Mouse (Mus musculus): Measurements from ENCODE around the gene Hinfp. TPM values are rescaled to one million over a fixed set of nuclear protein-coding genes. Genes with fewer than 3 reads are reported as not detected.

The Hinfp gene
- total RNA-seq, 2 experiments from 2014 or later = 4.9 to 6.0 TPM

DNA sequence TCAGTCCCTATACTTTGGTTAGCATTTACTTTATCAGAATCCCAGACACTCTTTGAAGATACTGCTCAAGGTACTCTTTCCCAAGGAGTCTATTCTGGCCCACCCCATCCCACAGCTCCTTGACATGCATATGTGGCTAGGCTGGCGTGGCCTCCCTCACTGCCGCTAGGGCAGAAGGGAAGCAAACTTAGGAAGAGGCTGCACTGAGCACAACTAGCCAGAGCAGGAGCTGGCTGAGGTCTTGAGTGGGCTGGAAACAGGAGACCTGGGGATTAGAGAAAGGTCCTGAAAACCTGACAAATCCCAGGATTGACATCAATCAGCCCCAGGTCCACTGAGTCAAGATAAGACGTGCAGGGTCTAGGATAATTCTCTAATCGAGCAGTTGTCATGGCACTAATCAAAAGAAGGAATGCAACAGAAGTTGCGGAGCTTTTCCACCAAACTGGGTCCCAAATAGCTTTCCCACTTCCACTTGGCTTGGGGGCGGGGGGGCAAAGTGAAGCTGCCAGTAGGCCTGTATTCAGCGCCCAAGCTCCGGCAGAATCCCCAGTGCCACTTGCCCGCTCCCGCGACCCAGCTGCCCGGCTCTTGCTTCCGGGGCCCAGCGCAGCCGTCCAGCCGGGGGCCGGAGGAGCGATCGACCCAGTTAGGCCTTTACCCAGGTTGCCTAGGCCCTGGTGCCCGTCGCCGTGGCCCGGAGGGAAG lies 38.0 kb downstream of the Hinfp start:
- no peak for DNase-seq
- intact Hi-C loops (cut with DNase I) = no loop called here

DNA sequence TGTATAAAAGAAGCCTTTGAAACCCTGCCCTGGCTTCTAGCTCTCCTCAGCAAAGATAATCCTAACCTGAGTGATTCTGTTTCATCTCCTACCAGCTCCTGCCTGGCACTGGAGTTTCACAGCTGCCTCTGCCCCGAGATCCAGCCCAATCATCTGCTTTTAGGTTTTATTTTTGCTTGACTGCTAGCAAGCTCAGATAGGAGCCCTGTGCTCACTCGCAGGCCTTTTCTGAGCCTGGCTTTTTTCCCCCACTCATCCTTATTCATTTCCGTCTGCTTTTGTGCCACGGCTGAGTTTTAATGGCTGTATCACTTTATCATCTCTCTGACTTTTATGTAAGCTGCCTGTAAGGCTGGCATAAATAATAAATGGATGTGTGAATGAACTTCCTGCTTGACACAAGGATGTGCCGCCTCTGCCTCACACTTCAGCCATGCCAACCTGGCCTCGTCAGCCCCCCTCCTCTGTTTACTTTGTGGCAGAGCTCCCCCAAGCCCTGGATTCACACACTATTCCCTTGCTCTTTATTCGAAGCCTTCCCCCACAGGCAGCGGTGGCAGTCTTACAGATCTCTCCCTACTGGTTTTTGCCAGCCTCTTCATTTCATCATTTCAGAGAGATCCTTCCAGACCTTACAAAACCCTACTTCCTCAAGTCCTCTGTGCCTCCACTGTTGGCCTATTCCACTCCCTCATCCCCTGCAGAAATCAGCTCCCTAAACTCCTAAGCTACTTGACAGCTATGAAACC lies 38.8 kb downstream of the Hinfp start:
- no peak for DNase-seq
- intact Hi-C loops (cut with DNase I) = no loop called here

GRCm38 (mm10) chr9:44261388-44261787 lies 44.1 kb downstream of the Hinfp start:
- intact Hi-C loops (cut with DNase I) = no loop called here
- DNase-seq = no peak

DNA sequence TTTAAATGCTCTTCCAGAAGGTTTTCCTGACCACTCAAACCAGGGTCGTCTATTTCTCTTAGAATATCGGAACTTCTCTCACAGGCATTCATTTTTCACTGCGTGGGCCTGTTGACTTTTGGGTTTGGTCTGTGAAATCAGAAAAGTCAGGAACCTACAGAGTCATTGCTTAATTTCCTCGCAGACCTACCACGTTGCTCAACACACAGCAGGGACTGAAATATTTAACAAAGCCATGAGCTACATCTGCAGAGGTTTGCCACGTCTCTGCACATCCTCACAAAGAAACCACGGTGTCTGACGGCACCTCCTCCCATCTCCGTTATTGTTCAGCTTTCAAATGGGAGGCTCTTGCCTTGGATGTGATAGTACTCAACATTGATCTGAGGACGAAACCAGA lies 46.5 kb downstream of the Hinfp start:
- intact Hi-C loops (cut with DNase I) = no loop called here

DNA sequence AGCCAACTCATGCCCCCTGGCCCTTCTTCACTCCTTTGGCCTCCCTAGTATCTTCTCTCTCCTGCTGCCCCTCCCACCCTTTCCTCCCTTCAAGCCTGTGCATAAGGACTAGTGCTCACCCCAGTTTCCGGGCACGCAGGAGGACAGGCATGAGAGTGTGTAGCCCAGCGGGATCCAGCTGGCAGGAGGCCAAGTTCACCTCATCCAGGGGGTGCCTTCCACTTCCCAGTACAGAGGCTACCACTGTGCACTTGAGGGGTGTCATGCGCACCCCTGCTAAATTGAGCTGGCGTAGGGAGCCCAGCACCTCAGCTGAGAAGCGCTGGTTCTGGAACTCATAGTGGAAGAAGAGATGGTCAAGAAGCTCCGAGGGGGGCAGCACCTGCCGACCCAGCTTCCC lies 49.3 kb downstream of the Hinfp start:
- intact Hi-C loops (cut with DNase I) = no loop called here
- no peak for DNase-seq

More for the DNA sequence above, 46.5 kb downstream of the Hinfp start:
- DNase-seq = no peak

DNA sequence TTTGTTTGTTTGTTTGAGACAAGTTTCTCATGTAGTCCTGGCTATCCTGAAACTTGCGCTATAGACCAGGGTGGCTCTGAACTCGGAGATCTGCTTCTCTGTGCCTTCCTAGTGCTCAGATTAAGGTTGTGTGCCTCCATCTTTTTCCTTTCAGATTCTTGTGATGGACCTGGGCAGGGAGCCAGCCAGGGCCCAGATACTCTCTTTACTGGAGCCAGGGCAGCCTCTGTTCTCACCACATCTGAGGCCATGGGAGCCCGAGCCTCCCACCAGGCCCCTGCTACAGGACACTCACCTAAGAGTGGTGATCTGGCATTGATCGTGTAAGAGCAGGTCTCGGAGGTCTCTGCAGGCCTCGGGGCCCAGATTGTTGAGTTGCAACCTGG lies 50.3 kb downstream of the Hinfp start:
- DNase-seq = no peak
- intact Hi-C loops (cut with DNase I) = no loop called here

GRCm38 (mm10) chr9:44254508-44255135 lies 50.8 kb downstream of the Hinfp start:
- intact Hi-C loops (cut with DNase I) = loop anchor here (5.0 kb wide), 1 partner anchor 133 kb away; no protein-coding TSS in a partner anchor
- no peak for DNase-seq

DNA sequence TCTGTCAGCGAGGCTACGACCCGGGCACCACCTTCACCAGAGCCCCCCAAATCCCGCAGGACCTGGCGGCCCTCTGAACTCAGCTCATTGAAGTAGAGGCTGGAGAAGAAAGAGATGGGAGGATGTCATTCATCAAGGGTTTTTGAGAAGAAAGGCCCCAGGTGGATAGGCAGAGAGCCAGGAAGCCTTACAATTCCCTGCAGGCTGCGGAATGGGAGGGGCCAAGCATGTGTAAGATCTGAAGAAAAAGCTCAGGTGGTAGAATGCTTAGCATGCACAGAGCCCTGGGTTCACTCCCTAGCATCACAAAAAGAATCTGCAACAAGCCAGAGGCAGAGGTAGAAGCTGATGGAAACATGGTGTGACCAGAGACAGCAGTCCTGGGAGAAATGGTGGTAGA lies 52.0 kb downstream of the Hinfp start:
- no peak for DNase-seq
- intact Hi-C loops (cut with DNase I) = loop anchor here (5.0 kb wide), 1 partner anchor 134 kb away; no protein-coding TSS in a partner anchor

DNA sequence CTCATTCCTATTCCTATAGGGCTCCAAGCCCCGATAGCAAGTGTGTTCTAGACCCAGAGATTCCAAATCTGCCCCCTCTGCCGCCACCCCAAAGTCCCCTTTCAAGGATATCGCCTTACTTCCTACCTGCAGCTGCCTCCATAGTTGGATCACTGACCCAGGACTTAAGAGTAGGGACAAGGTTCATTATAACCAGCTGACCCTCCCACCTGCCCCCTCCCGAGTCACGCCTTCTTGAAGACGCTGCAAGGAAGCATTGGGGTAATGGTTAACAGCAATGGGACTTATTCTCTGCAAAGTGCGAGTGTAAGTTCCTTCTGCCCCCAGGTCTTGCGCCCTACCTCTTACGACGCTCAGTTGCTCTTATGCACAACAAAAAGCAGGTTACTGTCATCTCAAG lies 54.2 kb downstream of the Hinfp start, which contains the start of gene Pdzd3:
Gene Pdzd3 (minus strand): TSS at position 158 of the 400 bp plus-strand sequence.
- intact Hi-C loops (cut with DNase I) = loop anchor here (5.0 kb wide), 1 partner anchor 136 kb away; no protein-coding TSS in a partner anchor
- DNase-seq = no peak

DNA sequence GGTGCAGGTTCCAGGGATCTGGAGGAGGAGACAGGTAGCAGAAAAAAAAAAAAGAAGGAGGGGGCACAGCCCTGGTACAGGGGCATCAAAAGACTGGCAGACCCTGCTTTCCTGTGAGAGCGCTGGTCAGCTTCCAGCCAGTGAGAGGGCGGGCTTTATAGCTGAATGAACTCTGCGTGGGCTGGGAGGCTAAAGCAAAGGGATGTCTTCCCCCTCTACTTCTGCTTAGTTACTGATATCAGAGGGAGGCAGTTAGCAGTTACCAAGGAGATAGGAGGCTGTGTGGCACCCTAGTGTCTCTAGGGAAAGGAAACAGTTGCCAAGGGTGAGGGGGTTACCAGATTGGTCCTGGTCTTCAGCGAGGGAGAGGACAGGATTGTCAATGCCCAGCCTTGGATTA lies 55.0 kb downstream of the Hinfp start:
- intact Hi-C loops (cut with DNase I) = loop anchor here (5.0 kb wide), 1 partner anchor 137 kb away; no protein-coding TSS in a partner anchor
- DNase-seq = no peak

GRCm38 (mm10) chr9:44249181-44250146 lies 56.0 kb downstream of the Hinfp start:
- intact Hi-C loops (cut with DNase I) = loop anchor here (5.0 kb wide), 1 partner anchor 138 kb away; no protein-coding TSS in a partner anchor

DNA sequence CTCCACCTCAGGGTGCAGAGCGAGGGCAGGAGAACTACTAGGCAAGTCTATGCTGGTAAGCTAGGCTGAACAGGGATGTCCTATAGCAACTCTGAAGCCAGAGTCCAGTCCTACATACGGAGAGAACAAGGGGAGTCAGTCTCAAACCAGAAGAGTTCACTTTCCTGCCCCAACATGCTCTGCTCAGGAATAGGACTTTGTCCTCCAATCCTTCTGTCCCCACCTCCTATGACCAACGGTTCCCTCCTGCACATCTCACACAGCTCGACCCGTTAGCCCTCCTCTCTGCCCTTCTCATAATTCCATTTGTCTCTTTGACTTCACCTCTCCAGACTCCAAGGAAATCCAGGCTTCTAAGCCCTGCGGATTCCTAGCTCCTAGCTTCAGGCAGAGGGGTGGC lies 57.6 kb downstream of the Hinfp start:
- no peak for DNase-seq
- intact Hi-C loops (cut with DNase I) = no loop called here

More at GRCm38 (mm10) chr9:44249181-44250146, 56.0 kb downstream of the Hinfp start:
- peak; percentile 36 to 52 for DNase-seq

- intact Hi-C loops (cut with DNase I) = no loop called here
- no peak for DNase-seq
Measured at GRCm38 (mm10) chr9:44243621-44244020, 61.9 kb downstream of the Hinfp start.

Small RNAs within 50 kb of the gene (microRNA-seq; reads per million reads assigned to microRNA genes)
- gene Gm44335 = 0 reads per million in 2 experiments

Other genes starting within 250 kb of the Hinfp start
- gene Usp2, start 238.7 kb downstream of the Hinfp start, total RNA-seq (2021) = 100 to 1,000 TPM; 236 to 254 TPM
- not detected for gene Mfrp, start 203.9 kb downstream of the Hinfp start, total RNA-seq (2021)
- 1 to 10 TPM; 6.7 to 9.6 TPM for gene C1qtnf5, start 198.4 kb downstream of the Hinfp start, total RNA-seq (2021)
- gene Gm49380, start 192.2 kb downstream of the Hinfp start, total RNA-seq (2021) = 1 to 10 TPM in 1 of 2 experiments, under 1 TPM in 1; 0.57 to 1.3 TPM
- 1 to 10 TPM; 2.1 to 3.6 TPM for gene Rnf26, start 192.2 kb downstream of the Hinfp start, total RNA-seq (2021)
- 10 to 100 TPM; 24.2 to 31.2 TPM for gene Mcam, start 171.2 kb downstream of the Hinfp start, total RNA-seq (2021)
- 10 to 100 TPM in 1 of 2 experiments, 1 to 10 TPM in 1; 7.8 to 10.4 TPM for gene Cbl, start 71.6 kb downstream of the Hinfp start, total RNA-seq (2021)
- not detected for gene Ccdc153, start 65.0 kb downstream of the Hinfp start, total RNA-seq (2021)
- gene Pdzd3, start 54.2 kb downstream of the Hinfp start, total RNA-seq (2021) = 1 to 10 TPM in 1 of 2 experiments, under 1 TPM in 1; 0.44 to 1.4 TPM
- gene Nlrx1, start 37.1 kb downstream of the Hinfp start, total RNA-seq (2021) = 10 to 100 TPM; 22.4 to 22.6 TPM
- gene Abcg4, start 17.1 kb downstream of the Hinfp start, total RNA-seq (2021) = under 1 TPM; 0.48 to 0.74 TPM
- 10 to 100 TPM; 12.8 to 14.2 TPM for gene C2cd2l, start 14.6 kb upstream of the Hinfp start, total RNA-seq (2021)
- gene Dpagt1, start 20.3 kb upstream of the Hinfp start, total RNA-seq (2021) = 10 to 100 TPM; 11.9 to 12.7 TPM
- 10 to 100 TPM in 1 of 2 experiments, 1 to 10 TPM in 1; 10.0 to 12.9 TPM for gene H2afx, start 29.0 kb upstream of the Hinfp start, total RNA-seq (2021)
- gene Hmbs, start 38.6 kb upstream of the Hinfp start, total RNA-seq (2021) = 10 to 100 TPM; 19.7 to 21.2 TPM
- 10 to 100 TPM; 15.4 to 16.2 TPM for gene Vps11, start 56.0 kb upstream of the Hinfp start, total RNA-seq (2021)
- gene Hyou1, start 73.8 kb upstream of the Hinfp start, total RNA-seq (2021) = 10 to 100 TPM; 25.0 to 26.0 TPM
- 100 to 1,000 TPM; 149 to 161 TPM for gene Slc37a4, start 91.2 kb upstream of the Hinfp start, total RNA-seq (2021)
- gene Rps25, start 101.5 kb upstream of the Hinfp start, total RNA-seq (2021) = 100 to 1,000 TPM; 584 to 735 TPM
- 10 to 100 TPM; 13.2 to 16.1 TPM for gene Trappc4, start 101.9 kb upstream of the Hinfp start, total RNA-seq (2021)
- gene Ccdc84, start 112.9 kb upstream of the Hinfp start, total RNA-seq (2021) = 1 to 10 TPM; 5.0 to 5.3 TPM
- gene Foxr1, start 135.5 kb upstream of the Hinfp start, total RNA-seq (2021) = not detected
- gene Upk2, start 149.3 kb upstream of the Hinfp start, total RNA-seq (2021) = not detected
- gene Bcl9l, start 177.2 kb upstream of the Hinfp start, total RNA-seq (2021) = 10 to 100 TPM; 25.7 to 42.5 TPM